Mouse (Mus musculus): Measurements from ENCODE around the gene Irf6.

Irf6 gene

DNA sequence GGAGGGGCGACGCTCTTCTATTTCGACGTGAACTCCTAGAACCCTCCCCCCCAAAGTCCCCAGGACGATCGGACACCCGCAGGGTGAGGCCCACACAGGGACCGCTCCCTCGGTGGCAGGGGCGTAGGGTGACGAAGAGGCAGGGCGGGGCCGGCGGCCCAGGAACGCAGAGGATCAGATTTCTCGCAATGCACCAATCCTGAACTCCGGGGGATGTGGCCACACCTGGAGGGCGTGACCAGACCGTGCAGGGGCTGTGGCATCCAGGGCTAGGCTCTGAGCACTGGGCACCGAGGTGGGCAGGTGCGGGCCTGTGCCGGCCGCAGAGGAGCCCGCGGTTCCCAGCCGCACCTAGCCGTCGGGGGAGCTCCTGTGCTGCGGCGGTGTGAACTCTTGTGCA, at the start of gene Irf6:
Irf6 (plus strand) TSS at position 240 of the 400 bp plus-strand sequence.
- DNase-seq (ENCODE audit: low read depth, low spot score): peak; percentile 31

DNA sequence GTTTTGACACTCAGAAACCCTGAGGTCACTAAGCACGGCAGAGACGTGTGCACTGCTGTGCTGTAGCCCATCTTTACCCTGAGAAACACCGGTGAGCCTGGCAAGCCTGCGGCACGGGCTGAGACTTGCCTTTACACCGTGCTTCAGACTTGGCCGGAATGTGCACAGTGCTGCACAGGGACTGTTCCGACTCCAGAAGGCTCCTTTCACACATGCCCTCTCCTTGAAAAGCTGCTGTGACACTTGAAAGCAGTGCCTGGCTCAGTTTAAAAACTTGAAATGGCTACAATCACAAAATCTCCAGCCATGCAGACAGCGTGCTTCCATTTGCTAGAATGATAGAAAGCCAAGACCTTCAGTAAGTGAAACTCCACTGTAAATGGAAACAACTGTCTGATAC, 40.8 kb upstream of the Irf6 start:
- no peak for DNase-seq (ENCODE audit: low read depth, low spot score)

DNA sequence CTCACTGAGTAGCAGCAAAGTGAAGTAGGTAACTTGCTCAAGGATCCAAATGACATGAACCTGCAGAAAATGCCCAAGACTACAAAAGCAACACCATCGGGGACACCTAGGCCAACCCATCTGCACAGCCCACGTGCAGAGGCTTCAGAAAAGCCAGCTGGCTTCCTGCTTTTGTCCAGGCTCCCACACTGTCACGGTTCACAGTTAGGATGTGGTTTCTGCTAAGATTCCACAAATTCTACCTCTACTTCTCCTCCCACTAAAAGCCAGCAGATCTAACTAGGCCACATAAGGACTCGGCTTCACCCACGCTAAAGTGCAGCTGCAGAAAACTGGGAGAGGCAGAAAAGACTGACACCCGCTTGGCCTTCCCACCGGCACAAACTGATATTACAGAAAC, 30.1 kb upstream of the Irf6 start:
- DNase-seq (ENCODE audit: low read depth, low spot score): no peak

DNA sequence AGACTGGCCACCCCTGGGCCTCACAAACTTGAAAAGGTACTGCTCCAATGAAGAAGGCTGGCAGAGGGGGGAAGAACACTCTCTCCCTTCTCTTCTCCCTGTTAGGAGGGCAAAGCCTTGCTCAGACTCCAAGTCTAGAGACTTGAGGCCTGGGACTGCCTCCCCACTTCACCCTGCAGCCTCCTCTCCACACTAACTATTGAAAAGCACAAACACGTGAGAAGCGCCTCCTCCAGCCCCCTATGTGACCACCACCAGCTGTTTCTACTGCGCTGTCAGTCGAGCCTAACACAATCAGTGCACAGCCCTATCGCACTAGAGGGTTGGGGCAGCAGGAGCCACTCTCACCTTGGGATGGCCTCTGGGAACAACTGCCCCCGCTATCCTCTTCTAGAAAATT, 29.6 kb upstream of the Irf6 start:
- no peak for DNase-seq (ENCODE audit: low read depth, low spot score)

DNA sequence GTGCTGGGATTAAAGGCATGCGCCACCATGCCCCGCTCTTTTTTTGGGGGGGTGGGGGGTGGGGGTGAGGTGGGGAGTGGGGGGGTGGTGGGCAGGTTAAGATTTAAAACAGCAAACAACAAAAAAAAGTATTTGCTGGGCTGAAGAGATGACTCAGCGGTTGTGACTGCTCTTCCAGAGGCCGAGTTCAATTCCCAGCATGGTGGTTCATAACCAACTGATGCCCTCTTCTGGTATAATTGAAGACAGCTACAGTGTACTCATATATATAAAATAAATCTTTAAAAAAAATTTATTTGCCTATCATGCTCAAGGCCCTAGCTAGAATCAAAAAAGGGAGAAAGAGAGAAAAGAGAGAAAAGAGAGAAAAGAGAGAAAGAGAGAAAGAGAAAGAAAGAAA, 27.1 kb upstream of the Irf6 start:
- no peak for DNase-seq (ENCODE audit: low read depth, low spot score)

DNA sequence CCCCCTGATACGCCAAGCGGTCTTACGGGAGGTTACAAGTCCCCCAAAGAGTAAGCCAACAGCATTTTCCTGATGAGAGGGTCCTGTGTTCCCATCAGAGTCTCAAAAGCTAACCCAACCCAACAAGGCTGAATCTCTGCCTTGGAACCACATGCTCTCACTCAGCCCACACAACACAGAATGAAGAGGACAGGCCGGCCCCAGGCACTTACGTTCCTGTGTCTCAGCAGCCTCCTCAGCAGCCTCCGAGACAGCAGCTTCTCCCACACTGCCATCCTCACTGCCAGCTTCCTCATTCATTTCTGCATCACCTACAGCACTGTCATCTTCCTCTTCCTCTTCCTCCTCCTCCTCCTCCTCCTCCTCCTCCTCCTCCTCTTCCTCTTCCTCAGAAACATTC, 24.9 kb upstream of the Irf6 start:
- no peak for DNase-seq (ENCODE audit: low read depth, low spot score)

DNA sequence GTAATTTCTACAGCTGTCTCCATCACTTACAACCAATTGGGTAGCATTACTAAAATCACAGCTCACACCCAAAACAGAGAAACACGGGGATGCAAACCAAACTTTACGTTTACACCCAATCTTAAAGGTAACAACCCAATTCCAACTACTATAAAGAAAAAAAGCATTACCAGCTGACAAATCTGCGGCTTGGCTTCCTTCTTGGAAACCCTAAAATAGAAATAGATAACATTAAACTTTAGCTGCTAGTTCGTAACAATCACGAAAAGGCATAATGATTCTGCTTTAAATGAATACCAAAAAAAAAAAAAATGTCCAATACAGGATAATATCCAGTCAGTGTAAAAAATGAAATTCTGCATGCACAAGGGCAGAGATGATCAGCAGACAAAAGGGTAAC, 23.6 kb upstream of the Irf6 start:
- DNase-seq (ENCODE audit: low read depth, low spot score): no peak

DNA sequence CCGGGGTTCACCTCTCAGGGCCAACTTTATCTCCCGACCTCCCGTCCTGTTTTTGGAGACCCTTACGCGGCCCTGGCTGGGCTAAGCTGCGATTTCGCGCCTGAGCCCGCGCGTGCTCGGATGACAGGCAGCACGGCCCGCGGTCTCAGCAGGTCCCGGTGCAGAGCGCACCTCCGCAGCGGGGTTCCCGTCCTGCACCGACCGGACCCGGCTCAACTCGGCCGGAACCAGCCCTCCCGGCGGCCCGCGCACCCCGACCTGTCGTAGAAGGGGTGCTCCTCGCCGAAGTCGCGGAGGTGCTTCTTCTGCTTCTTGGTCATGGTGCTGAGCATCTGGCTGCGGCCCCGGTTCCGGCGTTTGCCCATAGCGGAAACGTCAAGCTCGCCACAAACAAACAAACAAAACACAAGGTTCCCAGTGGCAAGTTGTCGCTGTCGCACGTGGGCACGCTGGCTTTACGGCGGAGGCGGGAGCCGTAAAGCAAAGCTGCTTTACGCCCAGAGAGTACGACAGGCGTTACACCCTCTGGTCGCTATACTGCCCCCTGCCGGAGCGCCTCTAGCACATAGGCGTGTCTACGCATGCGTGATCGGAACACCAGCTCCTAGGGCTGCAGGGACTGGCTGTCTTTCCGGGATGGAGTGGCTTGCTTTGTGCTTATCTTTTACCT, 23.0 kb upstream of the Irf6 start, which contains the start of gene Diexf:
Diexf (minus strand) TSS at position 487 of the 670 bp plus-strand sequence.
- peak; percentile 99 for DNase-seq (ENCODE audit: low read depth, low spot score)

DNA sequence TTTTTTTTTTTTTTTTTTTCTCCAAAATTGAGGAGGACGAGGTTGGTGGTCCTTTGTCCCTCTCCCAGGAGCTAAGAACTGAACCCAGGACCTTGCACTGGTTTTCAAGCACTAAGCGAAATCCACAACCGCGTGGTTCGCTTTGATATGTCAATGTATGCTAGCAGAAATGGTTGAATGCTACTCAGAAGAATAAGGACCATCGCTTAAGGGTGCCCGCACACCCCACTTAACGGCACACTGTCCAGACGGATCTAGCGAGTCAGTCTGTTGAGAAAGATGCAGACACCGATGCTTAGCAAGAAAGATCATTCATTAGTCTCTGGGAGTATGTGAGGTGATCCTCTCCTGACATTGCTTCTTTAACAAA, 22.5 kb upstream of the Irf6 start:
- DNase-seq (ENCODE audit: low read depth, low spot score): no peak

DNA sequence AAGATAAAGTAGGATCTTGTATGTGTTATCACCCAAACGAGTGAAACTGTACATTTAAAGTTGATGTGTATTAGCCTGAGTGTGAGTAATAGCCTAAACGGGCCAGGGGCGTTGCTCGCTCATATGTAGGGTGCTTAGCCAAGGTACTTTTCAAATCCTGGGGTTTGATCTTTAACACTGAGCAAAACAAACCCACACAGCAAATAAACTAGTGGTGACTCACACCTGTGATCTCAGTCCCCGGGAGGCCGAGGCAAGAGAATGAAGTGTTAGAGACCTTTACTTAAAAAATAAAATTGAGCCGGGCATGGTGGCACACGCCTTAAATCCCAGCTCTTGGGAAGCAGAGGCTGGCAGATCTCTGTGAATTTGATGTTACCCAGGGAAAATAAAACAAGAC, 22.1 kb upstream of the Irf6 start:
- DNase-seq (ENCODE audit: low read depth, low spot score): no peak

DNA sequence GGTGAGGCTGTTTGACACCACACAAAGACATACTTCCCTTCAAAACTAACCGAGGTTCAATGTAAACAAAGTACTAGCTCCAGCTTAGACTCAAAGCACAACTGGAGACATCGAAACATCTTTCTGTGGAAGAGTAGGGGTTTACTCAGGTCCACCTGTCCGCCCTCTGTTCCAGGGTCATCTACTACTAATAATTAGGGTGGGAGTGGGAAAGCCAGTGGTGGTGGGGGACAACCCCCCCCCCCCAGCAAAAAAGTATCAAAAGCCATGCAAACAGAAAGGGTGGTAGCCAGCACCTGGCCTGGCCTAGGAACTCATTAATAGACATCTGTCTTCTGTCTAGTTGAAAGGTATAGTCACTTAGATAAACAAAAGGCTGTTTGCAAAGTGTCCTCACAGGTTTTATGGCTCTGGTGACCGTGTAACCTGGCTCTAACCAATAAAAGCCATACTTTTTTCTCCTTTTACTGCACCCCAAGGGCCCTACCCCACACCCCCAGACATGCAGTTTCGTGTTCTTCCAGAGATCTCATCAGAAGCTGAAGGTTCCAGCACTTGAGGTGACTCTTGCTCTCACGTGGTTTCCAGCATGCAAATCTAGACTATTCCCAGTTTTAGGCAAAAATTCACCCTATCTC, 21.5 kb upstream of the Irf6 start:
- DNase-seq (ENCODE audit: low read depth, low spot score): no peak

DNA sequence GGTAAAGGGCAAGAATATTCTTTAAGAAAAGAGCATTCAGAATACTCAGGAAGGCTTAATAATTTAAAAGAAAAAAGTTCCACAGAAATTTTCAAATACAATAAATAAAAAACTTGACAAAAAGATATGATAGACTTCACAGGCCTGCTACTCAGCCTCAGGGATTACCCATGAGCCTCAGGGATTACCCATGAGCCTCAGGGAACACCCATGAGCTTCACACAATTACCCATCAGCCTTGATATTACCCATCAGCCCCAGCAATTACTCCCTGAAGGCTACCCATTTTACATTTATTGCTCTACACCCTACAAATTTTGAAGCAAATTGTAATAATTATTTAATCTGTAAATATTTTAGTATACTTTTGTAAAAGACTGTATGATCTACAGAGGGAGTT, 20.5 kb upstream of the Irf6 start:
- DNase-seq (ENCODE audit: low read depth, low spot score): no peak

DNA sequence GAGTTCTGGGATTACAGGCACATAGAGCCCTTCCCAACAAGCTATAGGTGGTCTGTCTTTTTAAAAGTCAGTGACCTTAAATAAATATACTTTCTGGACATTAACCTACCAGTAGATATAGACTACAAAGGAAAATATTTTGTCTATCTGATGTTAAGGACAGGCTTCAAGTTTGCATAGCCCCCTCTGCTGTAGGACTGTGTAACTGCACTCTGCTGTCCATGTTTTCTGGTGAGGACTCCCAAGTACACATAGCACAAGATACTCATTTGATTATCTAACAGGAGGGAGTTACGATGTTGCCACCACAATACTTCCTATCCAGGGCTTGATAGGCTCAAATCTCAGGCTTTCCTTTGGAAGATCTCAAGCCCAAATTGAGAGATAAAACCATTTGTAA, 19.2 kb upstream of the Irf6 start:
- DNase-seq (ENCODE audit: low read depth, low spot score): no peak

DNA sequence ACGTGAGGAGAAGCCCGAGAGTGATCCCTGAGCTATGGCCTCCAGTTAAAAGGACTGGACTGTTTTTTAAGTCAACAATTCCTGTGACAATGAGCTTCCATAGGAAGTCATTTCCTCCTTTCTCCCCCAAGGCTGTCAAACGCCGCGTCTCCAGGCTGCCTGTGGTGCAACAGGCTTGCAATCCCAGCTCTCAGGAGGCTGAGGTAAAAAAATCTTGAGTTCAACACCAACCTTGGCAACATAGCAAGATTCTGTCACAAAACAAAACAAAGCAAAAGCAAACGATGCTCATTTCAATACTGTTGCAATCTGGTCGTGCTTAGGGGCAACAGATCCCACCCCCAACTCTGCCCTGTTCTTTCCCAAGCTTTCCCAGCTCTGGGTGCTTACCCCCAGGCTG, 14.8 kb upstream of the Irf6 start:
- DNase-seq (ENCODE audit: low read depth, low spot score): no peak

DNA sequence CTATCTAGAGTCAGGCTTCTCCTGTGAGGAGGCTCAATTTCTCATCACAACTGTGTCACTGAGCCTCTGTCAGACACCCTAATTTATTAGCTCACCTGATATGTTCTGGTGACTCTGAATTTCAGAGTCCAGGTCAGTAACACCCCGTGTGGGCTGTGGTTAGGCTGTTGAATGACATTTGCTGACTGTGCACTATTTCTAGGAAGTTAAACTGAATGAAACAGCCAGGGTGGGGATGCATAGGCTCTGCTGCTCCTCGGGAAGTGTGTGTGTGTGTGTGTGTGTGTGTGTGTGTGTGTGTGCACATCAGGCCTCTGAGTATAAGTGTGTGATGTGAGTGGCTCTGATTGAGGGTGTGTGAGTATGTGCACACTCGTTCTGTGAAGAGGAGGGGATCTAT, 14.2 kb upstream of the Irf6 start:
- no peak for DNase-seq (ENCODE audit: low read depth, low spot score)

DNA sequence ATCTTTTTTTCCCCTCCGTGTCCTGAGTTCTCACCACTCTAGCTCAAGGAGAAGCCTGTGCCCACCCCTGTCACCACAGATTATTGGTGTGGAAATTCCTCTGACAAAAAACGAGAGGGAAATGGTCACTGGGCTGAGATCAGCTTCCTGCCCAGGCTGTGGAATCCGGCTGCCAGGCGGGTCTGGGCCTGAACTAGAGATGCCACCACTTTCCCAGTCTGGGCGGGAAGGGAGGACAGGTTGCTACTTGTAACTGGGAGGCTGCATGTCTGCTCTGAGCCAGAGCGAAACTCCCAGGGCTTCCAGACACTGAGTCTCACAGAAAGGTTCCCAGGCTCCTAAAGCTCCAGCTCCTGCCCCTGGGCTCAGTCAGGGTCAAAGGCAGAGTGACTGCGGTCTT, 11.8 kb upstream of the Irf6 start:
- no peak for DNase-seq (ENCODE audit: low read depth, low spot score)

DNA sequence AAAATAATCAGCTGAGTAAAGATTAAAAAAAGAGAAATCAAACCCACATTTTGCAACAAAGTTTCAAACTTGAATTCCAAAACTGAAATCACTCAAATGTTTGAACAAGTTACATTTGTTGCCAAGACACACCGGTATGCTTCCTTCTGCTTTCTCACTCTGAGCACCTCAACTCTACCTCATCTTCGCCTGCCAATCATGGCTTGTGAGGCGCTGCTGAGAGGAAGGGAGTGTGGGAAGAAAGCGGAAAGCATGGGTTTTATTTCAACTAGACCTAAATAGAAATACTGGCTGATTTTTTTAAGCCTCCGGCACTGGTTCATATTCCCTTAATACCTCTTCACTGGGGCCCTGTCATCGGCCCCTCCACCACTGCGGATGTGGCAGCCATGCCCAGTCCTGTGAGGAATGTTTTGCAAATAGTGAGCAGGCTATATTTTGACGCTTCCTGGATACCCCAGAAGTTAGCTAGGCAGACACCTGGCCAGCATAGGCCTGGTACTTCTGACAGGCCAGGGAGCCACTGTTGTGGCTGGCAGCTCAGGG, 10.3 kb upstream of the Irf6 start:
- no peak for DNase-seq (ENCODE audit: low read depth, low spot score)

DNA sequence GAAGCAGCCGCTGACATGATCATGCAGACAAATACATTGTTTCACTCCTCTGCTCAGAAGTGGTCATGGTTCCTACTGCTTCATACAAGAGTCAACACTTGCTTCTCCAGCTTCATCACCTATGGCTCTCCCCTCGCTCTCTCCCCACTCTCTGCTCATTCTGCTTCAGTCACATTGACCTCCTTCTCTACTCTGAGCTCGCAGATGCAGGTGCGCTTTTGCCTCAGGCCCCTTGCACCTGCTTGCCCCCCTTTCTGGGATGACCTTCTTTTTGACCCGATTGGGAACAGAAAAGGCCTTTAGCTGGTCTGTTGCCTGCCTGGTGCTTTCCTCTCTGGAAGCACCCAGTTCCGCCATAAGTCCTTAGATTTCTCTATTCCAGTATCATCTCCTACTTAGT, 8.4 kb upstream of the Irf6 start:
- no peak for DNase-seq (ENCODE audit: low read depth, low spot score)

DNA sequence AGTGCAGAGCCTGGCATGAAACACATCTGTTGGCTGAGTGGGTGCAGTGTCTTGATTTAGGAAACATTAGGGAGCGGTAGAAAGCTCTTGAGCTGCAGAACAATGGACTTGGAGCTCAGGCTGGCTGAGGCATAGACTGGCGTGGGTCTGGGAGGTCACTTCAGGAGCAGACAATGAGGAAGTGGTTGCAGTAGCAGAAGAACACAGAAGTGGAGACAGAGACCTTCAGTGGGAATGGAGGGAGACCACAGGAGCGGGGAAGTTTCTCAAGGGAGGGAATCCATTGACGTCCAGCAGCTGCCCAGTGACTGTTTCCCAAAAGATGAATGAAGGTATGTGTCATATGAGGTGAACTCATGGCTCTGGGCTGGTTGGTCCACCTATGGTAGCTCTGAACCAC, 7.8 kb upstream of the Irf6 start:
- DNase-seq (ENCODE audit: low read depth, low spot score): no peak

DNA sequence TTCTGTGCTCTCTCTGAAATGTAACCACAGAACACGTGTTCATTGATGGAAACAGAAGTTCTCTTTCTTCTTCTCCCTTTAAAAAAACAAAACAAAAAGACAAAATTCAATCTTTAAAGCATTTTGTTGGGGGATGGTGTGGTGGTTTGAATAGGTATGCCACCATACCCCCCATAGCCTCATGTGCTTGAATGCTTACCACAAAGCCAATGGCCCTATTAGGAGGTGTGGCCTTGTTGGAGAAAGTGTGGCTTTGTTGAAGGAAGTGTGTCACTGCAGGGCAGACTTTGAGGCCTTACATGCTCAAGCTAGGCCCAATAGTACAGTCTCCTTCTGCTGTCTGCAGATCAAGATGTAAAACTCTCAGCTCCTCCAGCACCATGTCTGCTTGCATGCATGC, 6.5 kb upstream of the Irf6 start:
- no peak for DNase-seq (ENCODE audit: low read depth, low spot score)

DNA sequence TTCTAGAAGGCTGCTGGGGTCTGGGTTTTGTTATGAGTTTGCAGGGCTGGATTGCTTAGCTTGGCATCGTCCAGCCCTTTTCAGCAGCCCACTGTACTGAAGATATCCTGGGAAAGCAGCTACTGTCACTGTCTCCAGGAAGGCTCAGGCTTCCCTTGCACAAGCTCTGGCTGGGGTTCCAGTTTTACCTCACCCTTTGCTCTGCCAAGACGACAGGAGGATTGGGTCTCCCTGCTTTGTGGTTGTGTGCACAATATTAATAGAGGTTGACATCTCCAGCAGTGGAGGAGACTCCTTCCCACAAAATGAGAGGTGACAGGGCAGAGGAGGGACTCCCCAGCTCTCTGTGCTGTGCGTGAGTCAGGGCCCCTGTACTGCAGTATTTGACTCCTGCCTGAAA, 3.7 kb upstream of the Irf6 start:
- no peak for DNase-seq (ENCODE audit: low read depth, low spot score)

DNA sequence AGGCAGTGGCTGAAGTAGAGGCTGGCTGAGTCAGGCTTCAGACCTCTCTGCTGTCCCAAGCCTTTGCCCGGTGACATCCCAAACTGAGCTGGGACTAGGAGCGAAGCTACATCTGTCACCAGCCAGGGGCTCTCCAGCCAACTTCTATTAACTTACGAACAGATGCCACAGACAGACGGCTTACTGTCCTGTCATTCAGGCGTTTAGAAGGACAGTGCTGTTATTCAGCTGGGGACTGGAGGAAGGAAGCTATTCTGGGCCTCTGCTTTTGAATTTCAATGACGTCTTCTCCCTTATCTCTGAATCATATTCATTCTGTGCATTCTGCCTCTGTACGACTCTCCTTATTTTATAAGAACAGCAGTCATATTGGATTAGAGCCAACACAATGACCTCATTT, 1.8 kb upstream of the Irf6 start:
- no peak for DNase-seq (ENCODE audit: low read depth, low spot score)

DNA sequence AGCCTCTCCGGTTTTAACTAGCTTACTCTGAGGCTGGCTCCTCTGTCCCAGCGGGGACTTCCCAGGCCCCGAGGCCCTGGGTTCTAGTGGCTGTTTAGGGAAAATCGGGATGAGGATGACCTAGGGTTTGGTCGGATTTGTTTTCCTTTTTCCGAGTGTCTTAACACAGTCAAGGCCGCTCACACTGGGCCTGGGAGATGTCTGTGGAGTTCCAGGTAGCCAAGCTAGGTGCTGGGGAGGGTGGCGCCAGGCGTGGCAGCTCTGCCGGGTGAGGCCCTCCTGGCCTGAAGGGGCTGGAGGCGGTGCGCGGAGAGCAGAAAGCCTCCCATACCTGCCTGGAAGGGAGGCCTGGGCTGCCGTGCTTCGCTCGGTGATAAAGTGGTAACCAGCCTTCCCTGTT, 650 bp downstream of the Irf6 start:
- DNase-seq (ENCODE audit: low read depth, low spot score): no peak
